Mouse (Mus musculus) lung, postnatal 0 days (tissue): ENCODE measurements around the gene Nr1h4.

Source experiments
- CTCF ChIP-seq: IDR thresholded peaks from 2 replicates; pipeline ENCODE4 v1.5.1; 2016; ENCODE audit warnings: antibody characterized with exemption, mild to moderate bottlenecking
- EP300 ChIP-seq: IDR thresholded peaks from 2 replicates; pipeline ENCODE4 v1.6.1; 2016; ENCODE audit warnings: antibody characterized with exemption, mild to moderate bottlenecking, control low read depth

- TF ChIP-seq CTCF (no peak), EP300 (no peak)
Observed at GRCm38 (mm10) chr10:89437996-89438395, 95.4 kb downstream of the Nr1h4 start.
